Mouse (Mus musculus) left cerebral cortex, adult 18-20 months (tissue): ENCODE data around the gene Olfr1098. TPM values are rescaled to one million over a fixed set of nuclear protein-coding genes. Genes with fewer than 3 reads are reported as not detected.

Source experiments
- DNase-seq, 2 experiments: peaks; one replicate each; pipeline ENCODE4 v3.0.0; 2021 to 2022; ENCODE audit warnings: low spot score in 2 of 2, mixed read lengths in 1 of 2
- long read RNA-seq, 2 experiments: library from polyadenylated mRNA; stranded (forward); transcript quantifications; one replicate each; pipeline ENCODE4 v2.0.0; 2021
- total RNA-seq, 2 experiments: library from RNA; stranded (reverse); gene quantifications; 2 replicates each; pipeline ENCODE4 v1.2.3; 2021

Olfr1098 gene
- not detected for total RNA-seq
- long read RNA-seq, experiment 1 = 0 reads
- long read RNA-seq, experiment 2 = 0 reads

GRCm38 (mm10) chr2:86924445-86924844, at the start of gene Olfr1098:
Olfr1098 (minus strand) TSS chr2:86924545.
- no peak for DNase-seq

- no peak for DNase-seq
These were observed 36.2 kb upstream of the Olfr1098 start, which contains the start of gene Olfr1099 for GRCm38 (mm10) chr2:86960593-86960992. Olfr1099 (minus strand) TSS chr2:86960693.

GRCm38 (mm10) chr2:86926557-86926956, 2.2 kb upstream of the Olfr1098 start:
- peak; percentile 14 to 16 for DNase-seq

- peak; percentile 2 to 3 for DNase-seq
These were observed 18.7 kb downstream of the Olfr1098 start for GRCm38 (mm10) chr2:86905647-86906046.

GRCm38 (mm10) chr2:86892116-86892515, 32.2 kb downstream of the Olfr1098 start, which contains the start of gene Olfr1097:
Olfr1097 (minus strand) TSS chr2:86892216.
- DNase-seq = no peak

- no peak for DNase-seq
These were observed 49.6 kb downstream of the Olfr1098 start, which contains the start of gene Gm13723 for GRCm38 (mm10) chr2:86874702-86875101. Gm13723 (minus strand) TSS chr2:86874802.

Other genes starting within 250 kb of the Olfr1098 start
- not detected for gene Olfr1086, start 244.5 kb downstream of the Olfr1098 start, total RNA-seq
- not detected for gene Olfr1087, start 226.2 kb downstream of the Olfr1098 start, total RNA-seq
- gene Olfr1089, start 190.8 kb downstream of the Olfr1098 start, total RNA-seq = not detected
- gene Olfr1090, start 165.6 kb downstream of the Olfr1098 start, total RNA-seq = not detected
- gene Olfr1093, start 142.1 kb downstream of the Olfr1098 start, total RNA-seq = not detected
- gene Olfr141, start 114.5 kb downstream of the Olfr1098 start, total RNA-seq = not detected
- not detected for gene Olfr1094, start 99.9 kb downstream of the Olfr1098 start, total RNA-seq
- not detected for gene Olfr1095, start 72.8 kb downstream of the Olfr1098 start, total RNA-seq
- not detected for gene Gm13723, start 49.7 kb downstream of the Olfr1098 start, total RNA-seq
- gene Olfr1097, start 32.3 kb downstream of the Olfr1098 start, total RNA-seq = not detected
- gene Olfr1099, start 36.1 kb upstream of the Olfr1098 start, total RNA-seq = not detected
- not detected for gene Olfr1100, start 55.4 kb upstream of the Olfr1098 start, total RNA-seq
- gene Olfr1101, start 66.7 kb upstream of the Olfr1098 start, total RNA-seq = not detected
- gene Olfr1102, start 73.9 kb upstream of the Olfr1098 start, total RNA-seq = not detected
- gene Olfr1104, start 102.5 kb upstream of the Olfr1098 start, total RNA-seq = not detected
- not detected for gene Olfr1105, start 112.0 kb upstream of the Olfr1098 start, total RNA-seq
- not detected for gene Olfr1106, start 127.7 kb upstream of the Olfr1098 start, total RNA-seq
- not detected for gene Olfr1107, start 151.3 kb upstream of the Olfr1098 start, total RNA-seq
- not detected for gene Olfr1109, start 171.5 kb upstream of the Olfr1098 start, total RNA-seq
- gene Olfr259, start 190.0 kb upstream of the Olfr1098 start, total RNA-seq = not detected
- gene Olfr1110, start 215.8 kb upstream of the Olfr1098 start, total RNA-seq = not detected
- gene Olfr1111, start 228.1 kb upstream of the Olfr1098 start, total RNA-seq = not detected